Mouse (Mus musculus): ENCODE measurements at regions not wholly inside any gene's neighbourhood (a gene's known extent, or its start where the extent isn't known, plus 50 kb on each side); places are given as distances from the start of the nearest gene placed in this dataset.

GRCm38 (mm10) chr3:99447361-99447760, 207.2 kb downstream of the Tbx15 start:
- no peak for ATAC-seq (replicated peaks; ENCODE audit: poor library complexity, severe bottlenecking)

- no peak for ATAC-seq (replicated peaks; ENCODE audit: poor library complexity, severe bottlenecking)
These were observed 207.6 kb downstream of the Tbx15 start for GRCm38 (mm10) chr3:99447813-99448212.

- no peak for ATAC-seq (replicated peaks; ENCODE audit: poor library complexity, severe bottlenecking)
These were observed 219.1 kb downstream of the Tbx15 start for GRCm38 (mm10) chr3:99459036-99459863.

- peak; percentile 55 for ATAC-seq (replicated peaks; ENCODE audit: poor library complexity, severe bottlenecking)
These were observed 259.8 kb downstream of the Tbx15 start for GRCm38 (mm10) chr3:99499980-99500379.

- ATAC-seq (replicated peaks; ENCODE audit: poor library complexity, severe bottlenecking): no peak
These were observed 264.6 kb downstream of the Tbx15 start for GRCm38 (mm10) chr3:99504772-99505171.

GRCm38 (mm10) chr3:99512250-99512649, 272.1 kb downstream of the Tbx15 start:
- ATAC-seq (replicated peaks; ENCODE audit: poor library complexity, severe bottlenecking): no peak

- no peak for ATAC-seq (replicated peaks; ENCODE audit: poor library complexity, severe bottlenecking)
These were observed 272.8 kb downstream of the Tbx15 start for GRCm38 (mm10) chr3:99512933-99513332.

GRCm38 (mm10) chr3:99515751-99516150, 275.6 kb downstream of the Tbx15 start:
- ATAC-seq (replicated peaks; ENCODE audit: poor library complexity, severe bottlenecking): no peak

- no peak for ATAC-seq (replicated peaks; ENCODE audit: poor library complexity, severe bottlenecking)
These were observed 320.7 kb downstream of the Tbx15 start for GRCm38 (mm10) chr3:99560917-99561316.

- ATAC-seq (replicated peaks; ENCODE audit: poor library complexity, severe bottlenecking): no peak
These were observed 311.8 kb upstream of the Spag17 start for GRCm38 (mm10) chr3:99573335-99573976.

GRCm38 (mm10) chr3:99573977-99574373, 311.2 kb upstream of the Spag17 start:
- no peak for ATAC-seq (replicated peaks; ENCODE audit: poor library complexity, severe bottlenecking)

- ATAC-seq (replicated peaks; ENCODE audit: poor library complexity, severe bottlenecking): no peak
These were observed 282.5 kb upstream of the Spag17 start for GRCm38 (mm10) chr3:99602679-99603078.

GRCm38 (mm10) chr3:99632309-99632708, 252.9 kb upstream of the Spag17 start:
- ATAC-seq (replicated peaks; ENCODE audit: poor library complexity, severe bottlenecking): no peak

GRCm38 (mm10) chr3:99641343-99642106, 243.7 kb upstream of the Spag17 start:
- ATAC-seq (replicated peaks; ENCODE audit: poor library complexity, severe bottlenecking): no peak

GRCm38 (mm10) chr3:99644910-99645309, 240.3 kb upstream of the Spag17 start:
- ATAC-seq (replicated peaks; ENCODE audit: poor library complexity, severe bottlenecking): no peak

- ATAC-seq (replicated peaks; ENCODE audit: poor library complexity, severe bottlenecking): no peak
These were observed 239.9 kb upstream of the Spag17 start for GRCm38 (mm10) chr3:99645318-99645717.

GRCm38 (mm10) chr3:99657617-99658016, 227.6 kb upstream of the Spag17 start:
- no peak for ATAC-seq (replicated peaks; ENCODE audit: poor library complexity, severe bottlenecking)

GRCm38 (mm10) chr3:99663783-99664182, 221.4 kb upstream of the Spag17 start:
- no peak for ATAC-seq (replicated peaks; ENCODE audit: poor library complexity, severe bottlenecking)

GRCm38 (mm10) chr3:99665363-99665762, 219.8 kb upstream of the Spag17 start:
- ATAC-seq (replicated peaks; ENCODE audit: poor library complexity, severe bottlenecking): no peak

- ATAC-seq (replicated peaks; ENCODE audit: poor library complexity, severe bottlenecking): no peak
These were observed 219.1 kb upstream of the Spag17 start for GRCm38 (mm10) chr3:99665902-99666768.
